In genomic region chr19:3261764-3262525, GRCm38 (mm10) we compare ENCODE assay signal across 12 mouse cellular contexts. TPM values are rescaled to one million over a fixed set of nuclear protein-coding genes. Genes with fewer than 3 reads are reported as not detected.
DNase-seq lines count a peak whose midpoint lies in the region; ATAC-seq lines count a peak whose summit lies in the region.
"Had no signal": no experiment of that assay in that cellular context is flagged by ENCODE, and none has a peak within 500 bp of the region (broad histone marks: within the 10 kb centered on the region; RNA-seq: fewer than 3 reads in every experiment).

No protein-coding gene starts in this region.

- ATAC-seq in hindbrain, embryonic 16.5 days, result peak; percentile 42; the same call in 1 of the 2 replicates
- no peak for ATAC-seq in hindbrain, embryonic 14.5 days (ENCODE audit: low FRiP score)

- no peaks in the 10 kb centered on the region for H3K9me3 ChIP-seq in hindbrain, embryonic 16.5 days (ENCODE audit: control insufficient read depth, low read length)
- H3K9me3 ChIP-seq in hindbrain, embryonic 14.5 days (ENCODE audit: control insufficient read depth, low read length), result no peaks in the 10 kb centered on the region
- H3K9me3 ChIP-seq: embryonic facial prominence, embryonic 12.5 days; forebrain, embryonic 12.5 days; hindbrain, embryonic 15.5 days; megakaryocyte, embryonic 14.5 days had no signal

- H3K27ac ChIP-seq in hindbrain, embryonic 16.5 days (ENCODE audit: low read depth, low read length), result no peak overlapping the region
- no peak overlapping the region for H3K27ac ChIP-seq in hindbrain, embryonic 14.5 days
- H3K27ac ChIP-seq: embryonic facial prominence, embryonic 12.5 days; forebrain, embryonic 12.5 days; hindbrain, embryonic 15.5 days had no signal

- no peak overlapping the region for H3K9ac ChIP-seq in hindbrain, embryonic 16.5 days (ENCODE audit: low read depth, low read length)
- no peak overlapping the region for H3K9ac ChIP-seq in hindbrain, embryonic 14.5 days
- H3K9ac ChIP-seq: embryonic facial prominence, embryonic 12.5 days; forebrain, embryonic 12.5 days; hindbrain, embryonic 15.5 days had no signal

- H3K4me3 ChIP-seq in hindbrain, embryonic 16.5 days (ENCODE audit: low read length), result no peak overlapping the region
- no peak overlapping the region for H3K4me3 ChIP-seq in hindbrain, embryonic 14.5 days (replicated peaks; ENCODE audit: low read length)
- H3K4me3 ChIP-seq: embryonic facial prominence, embryonic 12.5 days; forebrain, embryonic 12.5 days; hindbrain, embryonic 15.5 days had no signal

- H3K4me1 ChIP-seq in hindbrain, embryonic 16.5 days (ENCODE audit: control insufficient read depth, insufficient read depth, low read depth, low read length), result no peaks in the 10 kb centered on the region
- no peaks in the 10 kb centered on the region for H3K4me1 ChIP-seq in hindbrain, embryonic 14.5 days (replicated peaks; ENCODE audit: control insufficient read depth, insufficient read depth, low read length)
- H3K4me1 ChIP-seq: embryonic facial prominence, embryonic 12.5 days; forebrain, embryonic 12.5 days; hindbrain, embryonic 15.5 days had no signal

- H3K4me2 ChIP-seq in hindbrain, embryonic 16.5 days (ENCODE audit: low read length), result no peak overlapping the region
- H3K4me2 ChIP-seq in hindbrain, embryonic 14.5 days (replicated peaks), result no peak overlapping the region
- H3K4me2 ChIP-seq: embryonic facial prominence, embryonic 12.5 days; forebrain, embryonic 12.5 days; hindbrain, embryonic 15.5 days had no signal

- H3K27me3 ChIP-seq in hindbrain, embryonic 16.5 days (replicated peaks; ENCODE audit: control insufficient read depth, insufficient read depth, low read length), result no peaks in the 10 kb centered on the region
- H3K27me3 ChIP-seq in hindbrain, embryonic 14.5 days (ENCODE audit: control insufficient read depth, insufficient read depth, low read length), result no peaks in the 10 kb centered on the region
- H3K27me3 ChIP-seq: embryonic facial prominence, embryonic 12.5 days; forebrain, embryonic 12.5 days; hindbrain, embryonic 15.5 days; megakaryocyte, embryonic 14.5 days had no signal

- peaks cover 51% of the 10 kb centered on the region for H3K36me3 ChIP-seq in hindbrain, embryonic 16.5 days (ENCODE audit: control insufficient read depth, insufficient read depth, low read length)
- H3K36me3 ChIP-seq in hindbrain, embryonic 14.5 days (replicated peaks; ENCODE audit: control insufficient read depth, insufficient read depth), result peaks cover 74% of the 10 kb centered on the region

- 87% methylated on average over 12 of the region's 12 CpGs for WGBS in hindbrain, embryonic 16.5 days
- 84% methylated on average over 12 of the region's 12 CpGs for WGBS in hindbrain, embryonic 14.5 days

- DNase-seq in hindbrain, embryonic 14.5 days (ENCODE audit: low spot score), result no peak
- DNase-seq in layer of hippocampus, postnatal 14 days (ENCODE audit: low spot score in 2 of 2), result peak; percentile 2 to 22
- DNase-seq in layer of hippocampus, adult 18-20 months (ENCODE audit: low spot score in 2 of 2), result no peak
- DNase-seq in right cerebral cortex, adult 18-20 months, result peak; percentile 0
- DNase-seq in right cerebral cortex, postnatal 4 days, result no peak
- peak; percentile 2 for DNase-seq in testis, postnatal 14 days (ENCODE audit: low spot score)
- DNase-seq: gastrocnemius, postnatal 10 days had no signal

RNA-seq across cellular contexts. Expression of gene Mrpl21, which starts 20.8 kb away (rescaled TPM):
- 96.4 and 97.4 TPM in 2 replicates for polyA plus RNA-seq in hindbrain, embryonic 16.5 days (2015; fragmentation: Nextera tagmentation; extraction: Ambion mirVana)
- 92.4 and 111 TPM in 2 replicates for polyA plus RNA-seq in hindbrain, embryonic 14.5 days (2014; fragmentation: Nextera tagmentation; extraction: Ambion mirVana)
- 10 to 100 TPM; 52.2 to 57.4 TPM for total RNA-seq in layer of hippocampus, postnatal 14 days (2021)
- total RNA-seq in layer of hippocampus, adult 18-20 months (2021), result 10 to 100 TPM; 47.2 to 58.4 TPM

RNA-seq across cellular contexts. Expression of gene Ighmbp2, which starts 20.9 kb away (rescaled TPM):
- 10.0 and 11.5 TPM in 2 replicates for polyA plus RNA-seq in hindbrain, embryonic 16.5 days (2015; fragmentation: Nextera tagmentation; extraction: Ambion mirVana)
- polyA plus RNA-seq in hindbrain, embryonic 14.5 days (2014; fragmentation: Nextera tagmentation; extraction: Ambion mirVana), result 8.9 and 9.2 TPM in 2 replicates
- 10 to 100 TPM; 10.1 to 10.3 TPM for total RNA-seq in layer of hippocampus, postnatal 14 days (2021)
- total RNA-seq in layer of hippocampus, adult 18-20 months (2021), result 10 to 100 TPM in 1 of 2 experiments, 1 to 10 TPM in 1; 9.8 to 10.6 TPM

Comparison
In these comparisons a context has a peak if more than half of its experiments do, and no peak if none do; other contexts are left out.
1. DNase-seq: peak in layer of hippocampus, postnatal 14 days (2 of 2), right cerebral cortex, adult 18-20 months (single experiment) and testis, postnatal 14 days (single experiment); none in hindbrain, embryonic 14.5 days (single experiment), layer of hippocampus, adult 18-20 months (0 of 2) and right cerebral cortex, postnatal 4 days (single experiment).